Mouse (Mus musculus) Patski (cell line): ENCODE measurements around the gene Myh3. TPM values are rescaled to one million over a fixed set of nuclear protein-coding genes. Genes with fewer than 3 reads are reported as not detected.

Experiments used
- ATAC-seq: fragments of 100-300 bp; one replicate; pipeline ENCODE4 v1.8.0; 2021
- CTCF ChIA-PET: fragments of 350-600 bp; sonication (Branson Sonifier 250); formaldehyde crosslinking; loops from one replicate; lab custom pipeline; 2022; ENCODE audit warnings: inconsistent platforms; lab: Charles Lee
- POLR2A ChIA-PET: fragments of 350-600 bp; sonication (Branson Sonifier 250); formaldehyde crosslinking; loops from one replicate; lab custom pipeline; 2022; ENCODE audit warnings: antibody characterized with exemption, inconsistent platforms; lab: Charles Lee
- DNase-seq: peaks from one replicate; pipeline ENCODE4 v3.0.0-alpha.2; 2011; ENCODE audit warnings: low read depth, low spot score
- H3K27me3 ChIP-seq: fragments of 371-371 bp; one replicate; pipeline ENCODE4 v1.5.1; 2021
- CTCF ChIP-seq: fragments of 100-300 bp; IDR thresholded peaks from one replicate; pipeline ENCODE4 v1.5.1; 2021
- in situ Hi-C: fragments of 300-500 bp; cut with MboI; formaldehyde crosslinking; loops from 3 replicates; pipeline ENCODE4 v1.11.1; 2018; ENCODE audit warnings: low pct_unique_long_range_greater_than_20kb, mixed read lengths
- polyA plus RNA-seq: library from polyadenylated mRNA; unstranded; gene quantifications from one replicate; pipeline ENCODE4 v1.2.3, GENCODE M21; 2021

Gene Myh3
- polyA plus RNA-seq, 1 experiment from 2014 or later: 0.01 TPM

- CTCF ChIA-PET: no interaction called here
- TF ChIP-seq CTCF: no peak
- ATAC-seq (no peak), DNase-seq (no peak)
- POLR2A ChIA-PET: no interaction called here
- in situ Hi-C loops: no loop called here
- peaks cover 33% of the 10 kb centered on the region for H3K27me3 ChIP-seq
Measured at GRCm38 (mm10) chr11:67148286-67149012, 70.3 kb downstream of the Myh3 start.

GRCm38 (mm10) chr11:67150237-67150636, 72.1 kb downstream of the Myh3 start:
- in situ Hi-C loops: no loop called here
- ATAC-seq: no peak
- ChIA-PET CTCF (interaction anchor here (1.1 kb wide), 1 partner anchor 11 kb away, joined by 4 read pairs; no protein-coding TSS in a partner anchor), POLR2A (no interaction called here)
- no peak for TF ChIP-seq CTCF
- peaks cover 28% of the 10 kb centered on the region for H3K27me3 ChIP-seq
- DNase-seq: no peak

GRCm38 (mm10) chr11:67151159-67151558, 73.1 kb downstream of the Myh3 start:
- ATAC-seq: no peak
- TF ChIP-seq CTCF: no peak

More at GRCm38 (mm10) chr11:67151159-67151558, 73.1 kb downstream of the Myh3 start:
- CTCF ChIA-PET: interaction anchor here (1.1 kb wide), 1 partner anchor 12 kb away, joined by 4 read pairs; no protein-coding TSS in a partner anchor
- POLR2A ChIA-PET: no interaction called here
- H3K27me3 ChIP-seq: peaks cover 30% of the 10 kb centered on the region
- in situ Hi-C loops: no loop called here
- no peak for DNase-seq

Other genes with a start within 250 kb of the Myh3 start
- not detected for gene Pirt, start 166.3 kb upstream of the Myh3 start, polyA plus RNA-seq
- gene Tmem238l, start 121.7 kb upstream of the Myh3 start, polyA plus RNA-seq: not detected
- gene Tmem220, start 53.1 kb upstream of the Myh3 start, polyA plus RNA-seq: 6.6 TPM
- 27.9 TPM for gene Adprm, start 25.7 kb upstream of the Myh3 start, polyA plus RNA-seq
- gene Sco1, start 25.6 kb upstream of the Myh3 start, polyA plus RNA-seq: 16.2 TPM
- not detected for gene Myh2, start 92.7 kb downstream of the Myh3 start, polyA plus RNA-seq
- gene Myh1, start 121.8 kb downstream of the Myh3 start, polyA plus RNA-seq: not detected
- not detected for gene Myh4, start 159.7 kb downstream of the Myh3 start, polyA plus RNA-seq
- gene Myh8, start 198.8 kb downstream of the Myh3 start, polyA plus RNA-seq: not detected
- gene Myh13, start 243.4 kb downstream of the Myh3 start, polyA plus RNA-seq: not detected